ENCODE assay signal across 9 mouse cellular contexts in the genomic region with DNA sequence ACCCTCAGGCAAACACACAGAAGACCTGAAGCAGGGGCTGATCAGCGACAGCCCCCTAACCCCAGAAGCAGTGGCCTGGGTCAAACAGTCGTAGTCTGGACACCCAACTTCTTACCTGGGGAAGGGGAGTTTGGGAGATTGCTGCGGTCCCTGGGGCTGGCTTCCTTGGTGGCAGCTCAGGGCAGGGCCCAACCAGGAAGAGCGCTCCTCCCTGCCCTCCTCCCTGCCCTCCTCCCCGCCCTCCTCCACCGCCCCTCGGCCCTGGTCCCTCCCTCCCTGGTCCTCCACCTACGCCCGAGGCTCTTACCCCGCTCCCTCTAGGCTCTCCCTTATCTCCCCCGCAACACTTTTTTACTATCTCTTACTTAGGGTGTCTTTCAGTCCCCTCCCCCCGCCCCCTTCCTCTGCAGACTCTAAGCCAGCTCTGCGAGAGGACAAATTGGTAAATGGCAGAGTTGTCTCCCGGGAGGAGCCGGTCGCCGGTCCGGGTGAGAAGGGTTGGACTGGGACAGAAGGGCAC. TPM values are rescaled to one million over a fixed set of nuclear protein-coding genes. Genes with fewer than 3 reads are reported as not detected.
A peak's percentile ranks its signal among the peaks of the same experiment; 100 is the strongest.
DNase-seq lines count a peak whose midpoint lies in the region; ATAC-seq lines count a peak whose summit lies in the region.
"Had no signal": no experiment of that assay in that cellular context is flagged by ENCODE, and none has a peak within 500 bp of the region (broad histone marks: within the 10 kb centered on the region; RNA-seq: fewer than 3 reads in every experiment).

No protein-coding gene starts in this region.

- no peaks in the 10 kb centered on the region for H3K9me3 ChIP-seq in kidney, embryonic 14.5 days (ENCODE audit: control insufficient read depth, low read length)

- H3K36me3 ChIP-seq in kidney, embryonic 14.5 days (ENCODE audit: control insufficient read depth, insufficient read depth, low read length) = no peaks in the 10 kb centered on the region

- under 1% methylated on average over 17 of the region's 18 CpGs for WGBS in kidney, embryonic 14.5 days

- H3K4me2 ChIP-seq in kidney, embryonic 14.5 days (replicated peaks; ENCODE audit: low read depth, low read length) = peak overlapping the region; percentile 71

- peak; percentile 83 for ATAC-seq in kidney, embryonic 14.5 days (ENCODE audit: low FRiP score, low TSS enrichment)

- DNase-seq in CD4-positive helper T cell, adult 2 months (ENCODE audit: low read depth, low spot score) = peak; percentile 86
- peak; percentile 78 for DNase-seq in adipocyte (ENCODE audit: low spot score)
- DNase-seq in embryo, embryonic 9.5 days (ENCODE audit: extremely low spot score) = peak; percentile 72
- peak; percentile 16 for DNase-seq in heart, adult 8-10 months (ENCODE audit: low spot score)
- peak; percentile 41 for DNase-seq in lung, postnatal 25 days (ENCODE audit: low spot score)
- DNase-seq in spleen, postnatal 10 days (ENCODE audit: low spot score in 2 of 2) = peak; percentile 75 to 77
- DNase-seq in frontal cortex, postnatal 14 days (ENCODE audit: low spot score in 2 of 2) = no peak

- H3K27ac ChIP-seq in kidney, embryonic 14.5 days (ENCODE audit: low read depth, low read length) = 0 out of 2 replicates have a peak overlapping the region, but pooled peaks have one; percentile 4

- H3K4me1 ChIP-seq in kidney, embryonic 14.5 days (ENCODE audit: control insufficient read depth, insufficient read depth, low read length) = peaks cover 9% of the 10 kb centered on the region; the same call in 1 of the 2 replicates

- peak overlapping the region; percentile 42 for H3K4me3 ChIP-seq in kidney, embryonic 14.5 days (ENCODE audit: low read length)

- peak overlapping the region; percentile 48 for H3K9ac ChIP-seq in kidney, embryonic 14.5 days (ENCODE audit: low read depth, low read length)

- H3K27me3 ChIP-seq in kidney, embryonic 14.5 days (ENCODE audit: control insufficient read depth, insufficient read depth, low read length) = no peaks in the 10 kb centered on the region

RNA-seq across cellular contexts. Expression of gene Capn1, which starts 0.6 kb away (rescaled TPM):
- 10 to 100 TPM; 28.2 to 43.0 (median 35.8) TPM for total RNA-seq in heart, adult 8-10 months (2022)
- polyA plus RNA-seq in kidney, embryonic 14.5 days (2014; fragmentation: Nextera tagmentation; extraction: Ambion mirVana) = 6.3 and 8.6 TPM in 2 replicates

RNA-seq across cellular contexts. Expression of gene Slc22a20, which starts 29.1 kb away (rescaled TPM):
- total RNA-seq in heart, adult 8-10 months (2022) = not detected
- not detected in 2 replicates for polyA plus RNA-seq in kidney, embryonic 14.5 days (2014; fragmentation: Nextera tagmentation; extraction: Ambion mirVana)
- total RNA-seq: left cerebral cortex, postnatal 36 days had no signal

RNA-seq across cellular contexts. Expression of gene Syvn1, which starts 31.3 kb away (rescaled TPM):
- total RNA-seq in heart, adult 8-10 months (2022) = 10 to 100 TPM; 18.9 to 21.7 (median 21.4) TPM
- 23.5 and 32.8 TPM in 2 replicates for polyA plus RNA-seq in kidney, embryonic 14.5 days (2014; fragmentation: Nextera tagmentation; extraction: Ambion mirVana)

RNA-seq across cellular contexts. Expression of gene Mrpl49, which starts 42.5 kb away (rescaled TPM):
- total RNA-seq in heart, adult 8-10 months (2022) = 10 to 100 TPM; 33.7 to 44.8 (median 40.9) TPM
- polyA plus RNA-seq in kidney, embryonic 14.5 days (2014; fragmentation: Nextera tagmentation; extraction: Ambion mirVana) = 77.3 and 89.5 TPM in 2 replicates

RNA-seq across cellular contexts. Expression of gene Fau, which starts 42.6 kb away (rescaled TPM):
- total RNA-seq in heart, adult 8-10 months (2022) = 100 to 1,000 TPM; 526 to 624 (median 583) TPM
- 839 and 1,033 TPM in 2 replicates for polyA plus RNA-seq in kidney, embryonic 14.5 days (2014; fragmentation: Nextera tagmentation; extraction: Ambion mirVana)

Comparison
In these comparisons a context has a peak if more than half of its experiments do, and no peak if none do; other contexts are left out.
1. DNase-seq: peak in CD4-positive helper T cell, adult 2 months (single experiment), adipocyte (single experiment), embryo, embryonic 9.5 days (single experiment), heart, adult 8-10 months (single experiment), lung, postnatal 25 days (single experiment) and spleen, postnatal 10 days (2 of 2); none in frontal cortex, postnatal 14 days (0 of 2).